Mouse (Mus musculus) ES-E14 (cell line): Measurements from ENCODE around the gene Ugt1a8.

Experiments
- HCFC1 ChIP-seq: IDR thresholded peaks from 2 replicates; pipeline ENCODE4 v1.6.1; 2012; ENCODE audit warnings: low read length, inconsistent platforms, borderline replicate concordance; ENCODE audit not compliant: insufficient read depth
- MAFK ChIP-seq: IDR thresholded peaks from 2 replicates; pipeline ENCODE4 v1.6.1; 2014; ENCODE audit warnings: mild to moderate bottlenecking, low read depth, low read length, inconsistent platforms; ENCODE audit not compliant: insufficient read depth
- ZC3H11A ChIP-seq: IDR thresholded peaks from 2 replicates; pipeline ENCODE4 v1.6.1; 2012; ENCODE audit warnings: low read depth, mild to moderate bottlenecking, inconsistent platforms, low read length, borderline replicate concordance
- ZNF384 ChIP-seq: IDR thresholded peaks from 2 replicates; pipeline ENCODE4 v1.6.1; 2012; ENCODE audit warnings: low read depth, low read length, inconsistent platforms

- no peak for TF ChIP-seq HCFC1
- no peak for TF ChIP-seq MAFK
- no peak for TF ChIP-seq ZC3H11A
- TF ChIP-seq ZNF384 = no peak
Measured at GRCm38 (mm10) chr1:88081670-88082069, 5.9 kb upstream of the Ugt1a8 start.
